Mouse (Mus musculus) neutrophil, adult 5-6 weeks (primary cell): Measurements from ENCODE around the gene Notch4. TPM values are rescaled to one million over a fixed set of nuclear protein-coding genes. Genes with fewer than 3 reads are reported as not detected.
A peak's percentile ranks its signal among the peaks of the same experiment; 100 is the strongest.

Experiments
- ATAC-seq: fragments of 151-379, 151-347 bp; 2 replicates; pipeline ENCODE4 v1.8.0; 2017; ENCODE audit warnings: mild to moderate bottlenecking, moderate TSS enrichment; ENCODE audit not compliant: insufficient number of reproducible peaks, poor library complexity, low FRiP score, severe bottlenecking; ENCODE audit errors: extremely low read depth
- total RNA-seq: library from RNA; stranded (forward); fragments of 200-1000 nt; gene quantifications from 2 replicates; pipeline ENCODE4 v1.2.3, GENCODE M21; 2017

Gene Notch4
- total RNA-seq, 1 experiment from 2014 or later, result 0.58 TPM

GRCm38 (mm10) chr17:34567311-34567710, 3.2 kb downstream of the Notch4 start:
- no peak for ATAC-seq

GRCm38 (mm10) chr17:34568421-34568820, 4.4 kb downstream of the Notch4 start:
- no peak for ATAC-seq

GRCm38 (mm10) chr17:34569919-34570318, 5.9 kb downstream of the Notch4 start:
- no peak for ATAC-seq

GRCm38 (mm10) chr17:34571875-34572274, 7.8 kb downstream of the Notch4 start:
- ATAC-seq, result no peak

GRCm38 (mm10) chr17:34572361-34572760, 8.3 kb downstream of the Notch4 start:
- no peak for ATAC-seq

GRCm38 (mm10) chr17:34576577-34576976, 12.5 kb downstream of the Notch4 start:
- no peak for ATAC-seq

GRCm38 (mm10) chr17:34578070-34578469, 14.0 kb downstream of the Notch4 start:
- peak; percentile 75 for ATAC-seq

GRCm38 (mm10) chr17:34582528-34582927, 18.5 kb downstream of the Notch4 start:
- ATAC-seq, result no peak

GRCm38 (mm10) chr17:34583397-34583796, 19.3 kb downstream of the Notch4 start:
- no peak for ATAC-seq

- no peak for ATAC-seq
Observed at GRCm38 (mm10) chr17:34583819-34584218, 19.8 kb downstream of the Notch4 start.

GRCm38 (mm10) chr17:34585121-34585520, 21.1 kb downstream of the Notch4 start:
- no peak for ATAC-seq

GRCm38 (mm10) chr17:34585877-34586771, 22.1 kb downstream of the Notch4 start:
- no peak for ATAC-seq

- ATAC-seq, result no peak
Observed at GRCm38 (mm10) chr17:34586796-34587422, 22.8 kb downstream of the Notch4 start.

- ATAC-seq, result peak; percentile 51
Observed at GRCm38 (mm10) chr17:34587423-34587811, 23.3 kb downstream of the Notch4 start.

GRCm38 (mm10) chr17:34587814-34588213, 23.7 kb downstream of the Notch4 start:
- ATAC-seq, result no peak

GRCm38 (mm10) chr17:34588767-34589166, 24.7 kb downstream of the Notch4 start:
- ATAC-seq, result no peak

GRCm38 (mm10) chr17:34589206-34589605, 25.1 kb downstream of the Notch4 start:
- no peak for ATAC-seq

- ATAC-seq, result peak; percentile 18; the same call in 1 of the 2 replicates
Observed at GRCm38 (mm10) chr17:34589681-34590101, 25.6 kb downstream of the Notch4 start, which contains the start of gene Gpsm3. Gpsm3 (plus strand) TSS chr17:34589806.

GRCm38 (mm10) chr17:34590154-34590987, 26.3 kb downstream of the Notch4 start:
- no peak for ATAC-seq
